Mouse (Mus musculus) liver, postnatal 0 days (tissue): ENCODE results near the gene Psma4. TPM values are rescaled to one million over a fixed set of nuclear protein-coding genes. Genes with fewer than 3 reads are reported as not detected.
"Not testable (repeated sequence)": the region's sequence is repeated elsewhere in the genome, so short reads cannot be mapped to it uniquely, and the experiment has no call there.

Experiments used
- ATAC-seq: fragments of 200-750 bp; cut with Nextera tagmentation; 2 replicates; pipeline ENCODE4 v1.8.0; 2017; ENCODE audit warnings: mild to moderate bottlenecking, moderate library complexity
- DNase-seq: peaks from one replicate; pipeline ENCODE4 v3.0.0-alpha.2; 2016
- H3K27ac ChIP-seq: fragments of 300-500 bp; sonication (generic); 2 replicates; pipeline ENCODE4 v1.5.1; 2014; ENCODE audit warnings: antibody characterized with exemption, moderate library complexity, mild to moderate bottlenecking, low read depth
- H3K27me3 ChIP-seq: fragments of 300-500 bp; sonication (generic); 2 replicates; pipeline ENCODE4 v1.6.1; 2014; ENCODE audit warnings: low read length, control low read depth, mixed read lengths; ENCODE audit not compliant: insufficient read depth
- H3K36me3 ChIP-seq: fragments of 300-500 bp; sonication (generic); replicated peaks from 2 replicates; pipeline ENCODE4 v1.6.1; 2014; ENCODE audit warnings: mild to moderate bottlenecking, control low read depth, low read length, moderate library complexity, mixed read lengths; ENCODE audit not compliant: insufficient read depth
- H3K4me1 ChIP-seq: fragments of 300-500 bp; sonication (generic); 2 replicates; pipeline ENCODE4 v1.6.1; 2014; ENCODE audit warnings: antibody characterized with exemption, mild to moderate bottlenecking, control low read depth; ENCODE audit not compliant: insufficient read depth
- H3K4me2 ChIP-seq: fragments of 300-500 bp; sonication (generic); 2 replicates; pipeline ENCODE4 v1.6.1; 2014; ENCODE audit warnings: low read depth, mild to moderate bottlenecking, low read length, moderate library complexity, mixed read lengths
- H3K4me3 ChIP-seq: fragments of 300-500 bp; sonication (generic); 2 replicates; pipeline ENCODE4 v1.5.1; 2014; ENCODE audit warnings: low read depth, low read length
- H3K9ac ChIP-seq: fragments of 300-500 bp; sonication (generic); replicated peaks from 2 replicates; pipeline ENCODE4 v1.6.1; 2014; ENCODE audit warnings: mild to moderate bottlenecking, moderate library complexity
- H3K9me3 ChIP-seq: fragments of 300-500 bp; sonication (generic); 2 replicates; pipeline ENCODE4 v1.6.1; 2016; ENCODE audit warnings: mild to moderate bottlenecking, control low read depth, low read length, mixed read lengths
- CTCF ChIP-seq: sonication (generic); IDR thresholded peaks from 2 replicates; pipeline ENCODE4 v1.5.1; 2016; ENCODE audit warnings: antibody characterized with exemption, low read depth
- EP300 ChIP-seq: IDR thresholded peaks from 2 replicates; pipeline ENCODE4 v1.6.1; 2016; ENCODE audit warnings: antibody characterized with exemption, low read depth, mild to moderate bottlenecking
- WGBS: fragments of 180-500 bp; shearing (Covaris S2); extraction: QIAGEN DNeasy Blood & Tissue Kit; methylation state at CpG from one replicate; pipeline ENCODE4 v1.1.7; 2014; ENCODE audit not compliant: insufficient replicate concordance; 5-methylcytosine and 5-hydroxymethylcytosine counted together
- polyA plus RNA-seq: library from polyadenylated mRNA; unstranded; fragments of >200 nt; fragmentation: Nextera tagmentation; extraction: Ambion mirVana; gene quantifications from 2 replicates; pipeline ENCODE4 v1.2.1, GENCODE M21; 2015

Psma4 gene
- polyA plus RNA-seq, 1 experiment from 2014 or later: 118 TPM

GRCm38 (mm10) chr9:54946256-54946655 is 4.3 kb upstream of the Psma4 start:
- Histone ChIP-seq H3K4me3 (no peak overlapping the region), H3K4me2 (no peak overlapping the region), H3K9me3 (no peaks in the 10 kb centered on the region), H3K36me3 (no peaks in the 10 kb centered on the region), H3K27ac (no peak overlapping the region), H3K4me1 (peaks cover under 1% of the 10 kb centered on the region), H3K27me3 (no peaks in the 10 kb centered on the region), H3K9ac (no peak overlapping the region)
- no peak for TF ChIP-seq EP300
- TF ChIP-seq CTCF: no peak
- DNase-seq (no peak), ATAC-seq (no peak)
- WGBS: 80% methylated on average over 16 of the region's 16 CpGs

GRCm38 (mm10) chr9:54949465-54949864 is 1.1 kb upstream of the Psma4 start:
- H3K27me3 ChIP-seq: no peaks in the 10 kb centered on the region
- H3K4me2 ChIP-seq: no peak overlapping the region
- ATAC-seq (no peak), DNase-seq (no peak)
- no peak overlapping the region for H3K27ac ChIP-seq
- H3K4me3 ChIP-seq: no peak overlapping the region
- TF ChIP-seq EP300 (no peak), CTCF (no peak)
- no peaks in the 10 kb centered on the region for H3K9me3 ChIP-seq
- H3K36me3 ChIP-seq: peaks cover 8% of the 10 kb centered on the region
- peaks cover 15% of the 10 kb centered on the region for H3K4me1 ChIP-seq
- no peak overlapping the region for H3K9ac ChIP-seq

GRCm38 (mm10) chr9:54950162-54950561 is 428 bp upstream of the Psma4 start:
- ATAC-seq: not testable (repeated sequence)

GRCm38 (mm10) chr9:54961059-54961458 is 10.5 kb downstream of the Psma4 start:
- Histone ChIP-seq H3K4me1 (no peaks in the 10 kb centered on the region), H3K36me3 (peaks cover 25% of the 10 kb centered on the region), H3K27me3 (no peaks in the 10 kb centered on the region), H3K9me3 (0 out of 2 replicates have a peak, but pooled peaks cover 3% of the 10 kb centered on the region), H3K4me3 (no peak overlapping the region), H3K27ac (no peak overlapping the region), H3K9ac (no peak overlapping the region), H3K4me2 (no peak overlapping the region)
- 83% methylated on average over 4 of the region's 4 CpGs for WGBS
- DNase-seq: no peak
- ATAC-seq: no peak
- TF ChIP-seq CTCF (no peak), EP300 (no peak)

More at GRCm38 (mm10) chr9:54950162-54950561, 428 bp upstream of the Psma4 start:
- Histone ChIP-seq H3K9ac (0 out of 2 replicates have a peak overlapping the region, but pooled peaks have one; percentile 5), H3K27ac (peak overlapping the region; percentile 50), H3K4me1 (peaks cover 15% of the 10 kb centered on the region), H3K4me3 (peak overlapping the region; percentile 83), H3K4me2 (peak overlapping the region; percentile 78)
- not testable (repeated sequence) for H3K36me3 ChIP-seq, H3K27me3 ChIP-seq, H3K9me3 ChIP-seq, DNase-seq
- WGBS: 23% methylated on average over 8 of the region's 8 CpGs

- Histone ChIP-seq H3K4me2 (no peak overlapping the region), H3K9me3 (0 out of 2 replicates have a peak, but pooled peaks cover 3% of the 10 kb centered on the region), H3K36me3 (peaks cover 2% of the 10 kb centered on the region), H3K4me1 (no peaks in the 10 kb centered on the region), H3K9ac (no peak overlapping the region), H3K4me3 (no peak overlapping the region), H3K27me3 (no peaks in the 10 kb centered on the region), H3K27ac (no peak overlapping the region)
- ATAC-seq (no peak), DNase-seq (no peak)
- TF ChIP-seq EP300 (no peak), CTCF (no peak)
Observed at GRCm38 (mm10) chr9:54963669-54964068, 13.1 kb downstream of the Psma4 start.

GRCm38 (mm10) chr9:54969972-54970637 is 19.5 kb downstream of the Psma4 start:
- no peak for DNase-seq
- H3K4me3 ChIP-seq: no peak overlapping the region
- no peaks in the 10 kb centered on the region for H3K27me3 ChIP-seq
- 34% methylated on average over 8 of the region's 8 CpGs for WGBS
- H3K9ac ChIP-seq: no peak overlapping the region
- no peak overlapping the region for H3K27ac ChIP-seq
- no peak for TF ChIP-seq EP300
- no peak for TF ChIP-seq CTCF
- no peak for ATAC-seq
- H3K36me3 ChIP-seq: no peaks in the 10 kb centered on the region
- H3K4me2 ChIP-seq: no peak overlapping the region
- H3K9me3 ChIP-seq: no peaks in the 10 kb centered on the region
- no peaks in the 10 kb centered on the region for H3K4me1 ChIP-seq
